Mouse (Mus musculus) stomach, embryonic 15.5 days (tissue): ENCODE results near the gene Nxnl1. TPM values are rescaled to one million over a fixed set of nuclear protein-coding genes. Genes with fewer than 3 reads are reported as not detected.
A peak's percentile ranks its signal among the peaks of the same experiment; 100 is the strongest.
"Not testable (repeated sequence)": the region's sequence is repeated elsewhere in the genome, so short reads cannot be mapped to it uniquely, and the experiment has no call there.

Source experiments
- ATAC-seq: fragments of 200-750 bp; cut with Nextera tagmentation; 2 replicates; pipeline ENCODE4 v1.8.0; 2017; ENCODE audit warnings: low read depth, moderate number of reproducible peaks, moderate TSS enrichment; ENCODE audit not compliant: insufficient read depth, low FRiP score
- H3K27ac ChIP-seq: fragments of 300-500 bp; sonication (generic); 2 replicates; pipeline ENCODE4 v1.5.1; 2015; ENCODE audit warnings: mild to moderate bottlenecking, inconsistent platforms
- H3K27me3 ChIP-seq: fragments of 300-500 bp; sonication (generic); replicated peaks from 2 replicates; pipeline ENCODE4 v1.6.1; 2015; ENCODE audit warnings: inconsistent platforms
- H3K36me3 ChIP-seq: fragments of 300-500 bp; sonication (generic); 2 replicates; pipeline ENCODE4 v1.6.1; 2015; ENCODE audit warnings: inconsistent platforms
- H3K4me1 ChIP-seq: fragments of 300-500 bp; sonication (generic); 2 replicates; pipeline ENCODE4 v1.6.1; 2015; ENCODE audit warnings: inconsistent platforms
- H3K4me2 ChIP-seq: fragments of 300-500 bp; sonication (generic); 2 replicates; pipeline ENCODE4 v1.6.1; 2015; ENCODE audit warnings: mild to moderate bottlenecking, inconsistent platforms
- H3K4me3 ChIP-seq: fragments of 300-500 bp; sonication (generic); replicated peaks from 2 replicates; pipeline ENCODE4 v1.5.1; 2015; ENCODE audit warnings: inconsistent platforms
- H3K9ac ChIP-seq: fragments of 300-500 bp; sonication (generic); 2 replicates; pipeline ENCODE4 v1.6.1; 2015; ENCODE audit warnings: inconsistent platforms
- H3K9me3 ChIP-seq: fragments of 300-500 bp; sonication (generic); 2 replicates; pipeline ENCODE4 v1.6.1; 2016; ENCODE audit warnings: inconsistent platforms
- WGBS: fragments of 180-500 bp; shearing (Covaris S2); methylation state at CpG from one replicate; pipeline ENCODE4 v1.1.7; 2015; 5-methylcytosine and 5-hydroxymethylcytosine counted together
- polyA plus RNA-seq: library from polyadenylated mRNA; unstranded; fragments of >200 nt; fragmentation: Nextera tagmentation; extraction: Ambion mirVana; gene quantifications from 2 replicates; pipeline ENCODE4 v1.2.1, GENCODE M21; 2015

Gene Nxnl1
- polyA plus RNA-seq, 1 experiment from 2014 or later, result 0.15 TPM

DNA sequence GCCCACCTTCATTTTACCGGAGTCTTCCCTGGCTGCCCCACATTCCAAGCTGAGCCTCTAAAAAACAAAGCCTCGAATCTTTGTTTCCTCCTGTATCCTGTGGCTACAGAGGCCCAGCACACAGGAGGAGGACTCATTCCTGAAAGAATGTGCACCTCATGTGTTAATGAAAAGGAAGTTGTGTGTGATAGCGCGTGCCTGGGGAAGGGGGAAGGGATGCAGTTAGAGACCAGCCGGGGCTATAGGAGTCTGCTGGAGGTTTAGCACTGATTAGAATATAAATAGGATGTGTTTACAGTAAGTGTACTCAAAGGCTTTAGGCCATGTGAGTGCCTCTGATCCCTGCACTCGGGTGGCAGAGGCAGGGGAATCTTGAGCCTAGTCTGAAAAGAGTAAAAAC lies 40.1 kb downstream of the Nxnl1 start:
- 25% methylated on average over 6 of the region's 6 CpGs for WGBS
- Histone ChIP-seq H3K9ac (no peak overlapping the region), H3K4me2 (no peak overlapping the region), H3K36me3 (no peaks in the 10 kb centered on the region), H3K27ac (peak overlapping the region; percentile 46; the same call in 1 of the 2 replicates), H3K27me3 (peaks cover 11% of the 10 kb centered on the region), H3K9me3 (no peaks in the 10 kb centered on the region), H3K4me3 (no peak overlapping the region), H3K4me1 (peaks cover 10% of the 10 kb centered on the region; the same call in 1 of the 2 replicates)
- ATAC-seq, result no peak

DNA sequence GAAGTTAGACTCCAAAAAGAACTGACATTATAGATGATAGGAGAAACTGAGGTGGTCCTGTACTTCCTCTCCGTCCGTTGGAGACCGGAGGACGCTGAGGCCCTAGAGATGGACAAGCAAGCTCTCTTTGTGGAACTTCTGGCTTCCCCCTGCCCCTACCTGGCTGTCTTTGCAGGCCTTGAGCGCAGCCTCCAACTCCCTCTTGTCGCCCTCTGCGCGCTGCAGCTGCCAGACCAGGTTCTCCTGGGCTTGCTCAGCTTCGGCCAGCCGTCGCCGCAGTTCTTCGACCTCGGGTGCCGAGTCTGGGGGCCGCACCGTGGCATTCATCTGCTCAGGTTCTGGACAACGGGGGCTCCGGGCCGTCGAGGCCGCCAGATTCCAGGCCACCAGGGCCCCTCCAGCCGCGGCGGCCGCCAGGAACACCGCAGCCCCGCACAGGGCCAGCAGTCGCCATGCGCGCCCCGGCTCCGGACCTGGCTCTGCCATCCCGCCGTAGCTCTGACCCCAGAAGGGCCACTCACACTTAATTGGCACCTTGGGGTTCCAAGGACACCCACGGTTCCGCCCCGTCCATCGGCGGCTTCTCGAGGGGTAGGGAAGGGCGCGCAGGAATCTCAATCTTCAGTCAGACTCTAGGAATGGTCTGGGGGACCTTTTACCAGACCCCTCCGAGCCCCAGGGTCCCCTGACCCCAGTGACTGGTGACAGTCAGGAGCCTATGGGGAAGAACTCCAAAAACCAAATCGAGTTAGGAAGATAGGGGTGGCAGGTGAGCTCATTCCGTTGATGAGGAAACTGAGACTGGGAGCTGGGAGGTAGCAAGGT lies 41.0 kb downstream of the Nxnl1 start, which contains the start of gene Ccdc194:
Ccdc194 (minus strand) TSS at position 486 of the 825 bp plus-strand sequence.
- no peak for ATAC-seq
- 17% methylated on average over 46 of the region's 46 CpGs for WGBS
- Histone ChIP-seq H3K27me3 (peaks cover 11% of the 10 kb centered on the region), H3K4me1 (peaks cover 10% of the 10 kb centered on the region; the same call in 1 of the 2 replicates), H3K9ac (no peak within 1 kb of the TSS), H3K4me3 (0 out of 2 replicates have a peak within 1 kb of the TSS, but pooled peaks have one; percentile 9), H3K27ac (peak within 1 kb of the TSS; percentile 46; the same call in 1 of the 2 replicates), H3K4me2 (peak within 1 kb of the TSS; percentile 11; the same call in 1 of the 2 replicates), H3K36me3 (no peaks in the 10 kb centered on the region), H3K9me3 (no peaks in the 10 kb centered on the region)

DNA sequence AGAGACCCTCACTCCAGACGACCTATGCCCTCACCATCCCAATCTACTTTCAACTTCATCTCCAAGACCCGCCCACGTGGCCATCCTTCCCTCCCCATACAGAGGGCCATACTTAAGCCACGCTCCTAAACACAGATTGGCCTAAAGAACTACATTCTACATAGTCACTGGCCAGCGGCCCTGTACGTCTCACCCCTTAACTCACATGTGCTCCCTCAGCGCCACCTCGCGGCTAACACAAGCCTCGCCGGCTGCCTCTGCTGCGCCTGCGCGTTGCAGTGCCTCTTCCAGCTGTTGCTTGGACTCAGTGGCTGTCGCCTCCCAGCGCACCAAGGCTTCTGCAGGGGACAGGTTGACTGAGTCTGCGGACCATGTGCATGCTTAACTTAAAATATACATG lies 44.8 kb downstream of the Nxnl1 start:
- 0 out of 2 replicates have a peak overlapping the region, but pooled peaks have one; percentile 12 for H3K4me2 ChIP-seq
- 3% methylated on average over 17 of the region's 17 CpGs for WGBS
- ATAC-seq, result peak; percentile 75
- peaks cover 15% of the 10 kb centered on the region for H3K27me3 ChIP-seq
- no peak overlapping the region for H3K4me3 ChIP-seq
- H3K9me3 ChIP-seq, result no peaks in the 10 kb centered on the region
- peaks cover 10% of the 10 kb centered on the region; the same call in 1 of the 2 replicates for H3K4me1 ChIP-seq
- H3K36me3 ChIP-seq, result no peaks in the 10 kb centered on the region
- H3K9ac ChIP-seq, result no peak overlapping the region
- H3K27ac ChIP-seq, result no peak overlapping the region

GRCm38 (mm10) chr8:71519037-71519825 lies 47.2 kb downstream of the Nxnl1 start:
- H3K9me3 ChIP-seq, H3K27me3 ChIP-seq, ATAC-seq, H3K4me1 ChIP-seq, H3K4me2 ChIP-seq, H3K4me3 ChIP-seq, H3K36me3 ChIP-seq, H3K27ac ChIP-seq, H3K9ac ChIP-seq: not testable (repeated sequence)
- 39% methylated on average over 10 of the region's 10 CpGs for whole genome bisulfite sequencing

GRCm38 (mm10) chr8:71516786-71517185 lies 49.6 kb downstream of the Nxnl1 start:
- H3K27ac ChIP-seq, result no peak overlapping the region
- no peak for ATAC-seq
- H3K4me3 ChIP-seq, result no peak overlapping the region
- no peaks in the 10 kb centered on the region for H3K9me3 ChIP-seq
- no peaks in the 10 kb centered on the region for H3K36me3 ChIP-seq
- WGBS, result 10% methylated on average over 6 of the region's 6 CpGs
- H3K9ac ChIP-seq, result no peak overlapping the region
- H3K4me1 ChIP-seq, result no peaks in the 10 kb centered on the region
- H3K27me3 ChIP-seq, result 0 out of 2 replicates have a peak, but pooled peaks cover 3% of the 10 kb centered on the region
- no peak overlapping the region for H3K4me2 ChIP-seq

- H3K4me1 ChIP-seq, result no peaks in the 10 kb centered on the region
- H3K9me3 ChIP-seq, result no peaks in the 10 kb centered on the region
- no peak overlapping the region for H3K27ac ChIP-seq
- no peak overlapping the region for H3K9ac ChIP-seq
- no peaks in the 10 kb centered on the region for H3K36me3 ChIP-seq
- ATAC-seq, result no peak
- no peak overlapping the region for H3K4me2 ChIP-seq
- no peak overlapping the region for H3K4me3 ChIP-seq
- 71% methylated on average over 5 of the region's 5 CpGs for WGBS
- peaks cover 9% of the 10 kb centered on the region; the same call in 1 of the 2 replicates for H3K27me3 ChIP-seq
Measured at GRCm38 (mm10) chr8:71515043-71515442, 51.4 kb downstream of the Nxnl1 start.

DNA sequence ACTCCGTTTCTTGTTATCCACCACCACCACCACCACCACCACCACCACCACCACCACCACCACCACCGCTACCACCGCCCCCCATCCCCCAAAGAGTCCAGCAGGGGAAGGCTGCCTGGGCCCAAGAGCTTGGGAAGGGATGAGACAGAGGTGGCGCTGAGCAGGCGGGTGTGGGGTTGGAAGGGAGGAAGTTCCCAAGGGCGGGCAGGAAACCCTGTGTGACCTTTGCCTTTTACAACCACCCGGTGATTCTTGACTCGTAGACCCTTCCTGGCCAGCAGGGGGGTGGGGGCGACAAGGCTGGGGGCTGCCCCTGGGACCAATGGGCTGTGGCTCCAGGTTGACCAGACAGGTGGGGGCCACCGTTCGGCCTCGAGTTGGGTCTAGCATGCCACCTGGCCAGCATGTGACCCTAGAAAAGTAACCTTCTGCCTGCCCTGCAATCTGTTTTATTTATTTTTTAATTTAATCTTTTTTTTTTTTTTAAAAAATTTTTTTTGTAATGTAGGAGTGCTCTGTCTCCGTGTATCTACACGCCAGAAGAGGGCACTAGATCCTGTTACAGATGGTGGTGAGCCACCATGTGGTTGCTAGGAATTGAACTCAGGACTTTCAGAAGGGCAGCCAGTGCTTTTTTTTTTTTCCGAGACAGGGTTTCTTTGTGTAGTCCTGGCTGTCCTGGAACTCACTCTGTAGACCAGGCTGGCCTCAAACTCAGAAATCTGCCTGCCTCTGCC lies 53.2 kb downstream of the Nxnl1 start:
- no peaks in the 10 kb centered on the region for H3K36me3 ChIP-seq
- H3K27ac ChIP-seq, result no peak overlapping the region
- H3K9me3 ChIP-seq, result no peaks in the 10 kb centered on the region
- no peak overlapping the region for H3K4me3 ChIP-seq
- 71% methylated on average over 15 of the region's 15 CpGs for WGBS
- H3K4me2 ChIP-seq, result no peak overlapping the region
- H3K4me1 ChIP-seq, result no peaks in the 10 kb centered on the region
- no peak for ATAC-seq
- no peak overlapping the region for H3K9ac ChIP-seq
- H3K27me3 ChIP-seq, result peaks cover 16% of the 10 kb centered on the region

DNA sequence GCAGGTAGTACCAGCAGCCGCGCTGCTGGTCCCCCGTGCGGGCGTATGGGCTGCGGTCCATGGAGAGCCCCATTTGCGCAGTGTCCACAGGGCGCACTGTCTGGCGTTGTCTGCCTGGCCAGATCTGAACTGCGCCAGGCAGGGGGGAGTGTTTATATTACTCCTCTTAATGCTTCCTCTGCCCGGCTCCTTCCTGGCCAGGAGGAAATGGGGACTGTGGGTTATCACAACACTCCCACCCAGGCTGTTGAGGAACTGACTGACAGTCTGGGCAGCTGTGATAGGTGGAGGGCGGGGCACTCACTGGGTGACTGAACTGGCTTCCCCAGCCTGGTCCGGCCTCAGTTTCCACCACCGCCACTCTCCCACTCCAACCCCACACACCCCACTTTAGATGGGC lies 54.8 kb downstream of the Nxnl1 start, which contains the start of gene Plvap:
Plvap (minus strand) TSS at position 109 of the 400 bp plus-strand sequence.
- ATAC-seq, result peak; percentile 33; the same call in 1 of the 2 replicates
- no peak within 1 kb of the TSS for H3K9ac ChIP-seq

More for the DNA sequence above, 54.8 kb downstream of the Nxnl1 start, which contains the start of gene Plvap:
- Histone ChIP-seq H3K4me1 (0 out of 2 replicates have a peak, but pooled peaks cover 5% of the 10 kb centered on the region), H3K36me3 (no peaks in the 10 kb centered on the region), H3K27me3 (peaks cover 31% of the 10 kb centered on the region), H3K4me2 (no peak within 1 kb of the TSS; the same call in 1 of the 2 replicates), H3K4me3 (peak within 1 kb of the TSS; percentile 24), H3K9me3 (no peaks in the 10 kb centered on the region), H3K27ac (no peak within 1 kb of the TSS)
- WGBS, result 18% methylated on average over 14 of the region's 14 CpGs

Other genes starting within 250 kb of the Nxnl1 start
- 87.4 and 88.8 TPM in 2 replicates for gene Use1, start 199.8 kb downstream of the Nxnl1 start, polyA plus RNA-seq
- gene Ocel1, start 195.3 kb downstream of the Nxnl1 start, polyA plus RNA-seq, result 8.0 TPM in 2 replicates
- 80.9 and 81.8 TPM in 2 replicates for gene Nr2f6, start 184.6 kb downstream of the Nxnl1 start, polyA plus RNA-seq
- gene Ushbp1, start 170.8 kb downstream of the Nxnl1 start, polyA plus RNA-seq, result 10.8 and 10.9 TPM in 2 replicates
- 92.2 and 98.2 TPM in 2 replicates for gene Babam1, start 169.7 kb downstream of the Nxnl1 start, polyA plus RNA-seq
- 42.3 and 46.2 TPM in 2 replicates for gene Ankle1, start 160.6 kb downstream of the Nxnl1 start, polyA plus RNA-seq
- gene Abhd8, start 102.9 kb downstream of the Nxnl1 start, polyA plus RNA-seq, result 42.0 and 44.0 TPM in 2 replicates
- 154 and 164 TPM in 2 replicates for gene Mrpl34, start 101.6 kb downstream of the Nxnl1 start, polyA plus RNA-seq
- 90.2 and 92.4 TPM in 2 replicates for gene Dda1, start 97.4 kb downstream of the Nxnl1 start, polyA plus RNA-seq
- 1.5 and 1.8 TPM in 2 replicates for gene Ano8, start 80.6 kb downstream of the Nxnl1 start, polyA plus RNA-seq
- 14.6 and 16.1 TPM in 2 replicates for gene Gtpbp3, start 78.5 kb downstream of the Nxnl1 start, polyA plus RNA-seq
- gene Plvap, start 54.8 kb downstream of the Nxnl1 start, polyA plus RNA-seq, result 84.8 and 90.0 TPM in 2 replicates
- gene Ccdc194, start 40.9 kb downstream of the Nxnl1 start, polyA plus RNA-seq, result 0.27 and 0.49 TPM in 2 replicates
- 52.3 and 53.9 TPM in 2 replicates for gene Bst2, start 29.1 kb downstream of the Nxnl1 start, polyA plus RNA-seq
- gene Mvb12a, start 23.7 kb downstream of the Nxnl1 start, polyA plus RNA-seq, result 97.6 and 107 TPM in 2 replicates
- gene Tmem221, start 7.7 kb downstream of the Nxnl1 start, polyA plus RNA-seq, result 4.0 and 7.1 TPM in 2 replicates
- 37.1 and 38.8 TPM in 2 replicates for gene Slc27a1, start 2.3 kb upstream of the Nxnl1 start, polyA plus RNA-seq
- 238 and 243 TPM in 2 replicates for gene Pgls, start 25.6 kb upstream of the Nxnl1 start, polyA plus RNA-seq
- gene Fam129c, start 31.0 kb upstream of the Nxnl1 start, polyA plus RNA-seq, result 4.3 and 4.7 TPM in 2 replicates
- gene Colgalt1, start 44.4 kb upstream of the Nxnl1 start, polyA plus RNA-seq, result 70.6 and 75.1 TPM in 2 replicates
- 1.1 TPM in 2 replicates for gene Unc13a, start 105.2 kb upstream of the Nxnl1 start, polyA plus RNA-seq
- gene Jak3, start 109.7 kb upstream of the Nxnl1 start, polyA plus RNA-seq, result 9.1 and 9.6 TPM in 2 replicates
- gene Insl3, start 122.6 kb upstream of the Nxnl1 start, polyA plus RNA-seq, result 1.4 and 2.0 TPM in 2 replicates
- 10.4 and 12.2 TPM in 2 replicates for gene B3gnt3, start 135.2 kb upstream of the Nxnl1 start, polyA plus RNA-seq
- gene Fcho1, start 159.1 kb upstream of the Nxnl1 start, polyA plus RNA-seq, result 7.6 and 8.3 TPM in 2 replicates